Mouse (Mus musculus): Measurements from ENCODE around the gene Hspa8. TPM values are rescaled to one million over a fixed set of nuclear protein-coding genes. Genes with fewer than 3 reads are reported as not detected.

Gene Hspa8
- polyA plus RNA-seq, 1 experiment: 307 TPM

GRCm38 (mm10) chr9:40776459-40777248, 24.1 kb upstream of the Hspa8 start:
- Histone ChIP-seq H3K27me3 (ENCODE audit: control insufficient read depth, insufficient read depth, low read length) (no peaks in the 10 kb centered on the region), H3K4me1 (ENCODE audit: control insufficient read depth, insufficient read depth, low read length) (peaks cover 9% of the 10 kb centered on the region), H3K36me3 (ENCODE audit: control insufficient read depth, insufficient read depth, low read length) (no peaks in the 10 kb centered on the region), H3K4me3 (ENCODE audit: control insufficient read depth, low read depth, low read length) (no peak overlapping the region), H3K27ac (ENCODE audit: control insufficient read depth, insufficient read depth, low read depth, low read length) (no peak overlapping the region)
- TF ChIP-seq CTCF (IDR thresholded peaks at IDR 0.05; ENCODE audit: control insufficient read depth, insufficient read depth, insufficient replicate concordance, low read depth, low read length) (no peak), POLR2A (IDR thresholded peaks at IDR 0.05; ENCODE audit: control insufficient read depth, low read depth, low read length) (no peak)

DNA sequence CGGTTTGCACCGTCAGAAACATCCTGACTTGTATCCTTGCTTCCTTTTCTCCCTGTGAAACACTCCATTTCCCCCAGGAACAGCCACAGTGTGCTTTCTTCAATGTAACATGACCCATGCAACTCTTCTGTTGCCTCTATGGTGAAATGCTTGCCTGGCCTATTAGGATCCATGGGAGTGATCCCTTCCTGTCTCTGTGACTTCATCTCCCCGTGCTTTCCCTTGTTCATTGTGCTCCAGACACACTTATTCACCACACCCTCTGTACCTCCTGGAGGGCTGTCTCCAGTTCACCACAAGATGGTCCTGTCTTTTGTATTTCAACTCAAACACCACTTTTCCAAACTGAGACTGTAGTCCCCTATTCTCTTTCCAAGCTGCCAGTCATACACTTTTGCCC, 20.7 kb upstream of the Hspa8 start:
- H3K4me3 ChIP-seq (ENCODE audit: control insufficient read depth, low read depth, low read length): no peak overlapping the region
- H3K27me3 ChIP-seq (ENCODE audit: control insufficient read depth, insufficient read depth, low read length): no peaks in the 10 kb centered on the region
- TF ChIP-seq POLR2A (IDR thresholded peaks at IDR 0.05; ENCODE audit: control insufficient read depth, low read depth, low read length) (no peak), CTCF (IDR thresholded peaks at IDR 0.05; ENCODE audit: control insufficient read depth, insufficient read depth, insufficient replicate concordance, low read depth, low read length) (no peak)
- H3K4me1 ChIP-seq (ENCODE audit: control insufficient read depth, insufficient read depth, low read length): peaks cover 2% of the 10 kb centered on the region
- no peaks in the 10 kb centered on the region for H3K36me3 ChIP-seq (ENCODE audit: control insufficient read depth, insufficient read depth, low read length)
- no peak overlapping the region for H3K27ac ChIP-seq (ENCODE audit: control insufficient read depth, insufficient read depth, low read depth, low read length)

GRCm38 (mm10) chr9:40780892-40781725, 19.7 kb upstream of the Hspa8 start:
- no peaks in the 10 kb centered on the region for H3K27me3 ChIP-seq (ENCODE audit: control insufficient read depth, insufficient read depth, low read length)
- H3K4me3 ChIP-seq (ENCODE audit: control insufficient read depth, low read depth, low read length): no peak overlapping the region
- TF ChIP-seq CTCF (IDR thresholded peaks at IDR 0.05; ENCODE audit: control insufficient read depth, insufficient read depth, insufficient replicate concordance, low read depth, low read length) (no peak), POLR2A (IDR thresholded peaks at IDR 0.05; ENCODE audit: control insufficient read depth, low read depth, low read length) (no peak)
- peaks cover 2% of the 10 kb centered on the region for H3K4me1 ChIP-seq (ENCODE audit: control insufficient read depth, insufficient read depth, low read length)
- H3K36me3 ChIP-seq (ENCODE audit: control insufficient read depth, insufficient read depth, low read length): no peaks in the 10 kb centered on the region
- H3K27ac ChIP-seq (ENCODE audit: control insufficient read depth, insufficient read depth, low read depth, low read length): no peak overlapping the region

- TF ChIP-seq CTCF (IDR thresholded peaks at IDR 0.05; ENCODE audit: control insufficient read depth, insufficient read depth, insufficient replicate concordance, low read depth, low read length): no peak
- no peak for TF ChIP-seq POLR2A (IDR thresholded peaks at IDR 0.05; ENCODE audit: control insufficient read depth, low read depth, low read length)
- Histone ChIP-seq H3K27ac (ENCODE audit: control insufficient read depth, insufficient read depth, low read depth, low read length) (peak overlapping the region; percentile 56), H3K36me3 (ENCODE audit: control insufficient read depth, insufficient read depth, low read length) (no peaks in the 10 kb centered on the region), H3K27me3 (ENCODE audit: control insufficient read depth, insufficient read depth, low read length) (no peaks in the 10 kb centered on the region), H3K4me1 (ENCODE audit: control insufficient read depth, insufficient read depth, low read length) (peaks cover 2% of the 10 kb centered on the region; the same call in 1 of the 2 replicates), H3K4me3 (ENCODE audit: control insufficient read depth, low read depth, low read length) (peak overlapping the region; percentile 69)
Observed at GRCm38 (mm10) chr9:40781726-40782581, 18.8 kb upstream of the Hspa8 start.

- Histone ChIP-seq H3K36me3 (ENCODE audit: control insufficient read depth, insufficient read depth, low read length) (no peaks in the 10 kb centered on the region), H3K27me3 (ENCODE audit: control insufficient read depth, insufficient read depth, low read length) (no peaks in the 10 kb centered on the region), H3K4me3 (ENCODE audit: control insufficient read depth, low read depth, low read length) (no peak overlapping the region), H3K4me1 (ENCODE audit: control insufficient read depth, insufficient read depth, low read length) (peaks cover 2% of the 10 kb centered on the region; the same call in 1 of the 2 replicates), H3K27ac (ENCODE audit: control insufficient read depth, insufficient read depth, low read depth, low read length) (no peak overlapping the region)
- TF ChIP-seq CTCF (IDR thresholded peaks at IDR 0.05; ENCODE audit: control insufficient read depth, insufficient read depth, insufficient replicate concordance, low read depth, low read length): no peak
- no peak for TF ChIP-seq POLR2A (IDR thresholded peaks at IDR 0.05; ENCODE audit: control insufficient read depth, low read depth, low read length)
Observed at GRCm38 (mm10) chr9:40783641-40784373, 17.0 kb upstream of the Hspa8 start.

GRCm38 (mm10) chr9:40784374-40784967, 16.3 kb upstream of the Hspa8 start:
- peaks cover 2% of the 10 kb centered on the region; the same call in 1 of the 2 replicates for H3K4me1 ChIP-seq (ENCODE audit: control insufficient read depth, insufficient read depth, low read length)
- H3K4me3 ChIP-seq (ENCODE audit: control insufficient read depth, low read depth, low read length): no peak overlapping the region
- TF ChIP-seq POLR2A (IDR thresholded peaks at IDR 0.05; ENCODE audit: control insufficient read depth, low read depth, low read length): no peak
- TF ChIP-seq CTCF (IDR thresholded peaks at IDR 0.05; ENCODE audit: control insufficient read depth, insufficient read depth, insufficient replicate concordance, low read depth, low read length): no peak

More at GRCm38 (mm10) chr9:40784374-40784967, 16.3 kb upstream of the Hspa8 start:
- Histone ChIP-seq H3K36me3 (ENCODE audit: control insufficient read depth, insufficient read depth, low read length) (no peaks in the 10 kb centered on the region), H3K27me3 (ENCODE audit: control insufficient read depth, insufficient read depth, low read length) (no peaks in the 10 kb centered on the region), H3K27ac (ENCODE audit: control insufficient read depth, insufficient read depth, low read depth, low read length) (no peak overlapping the region)

Data from testis, adult 2 months (tissue).